Mouse (Mus musculus) lung, postnatal 14 days (tissue): Measurements from ENCODE around the gene Tbc1d16.

Experiments used
- DNase-seq: peaks from one replicate; pipeline ENCODE4 v3.0.0; 2021

The Tbc1d16 gene

GRCm38 (mm10) chr11:119235596-119235995, 7.3 kb upstream of the Tbc1d16 start:
- peak; percentile 78 for DNase-seq

DNA sequence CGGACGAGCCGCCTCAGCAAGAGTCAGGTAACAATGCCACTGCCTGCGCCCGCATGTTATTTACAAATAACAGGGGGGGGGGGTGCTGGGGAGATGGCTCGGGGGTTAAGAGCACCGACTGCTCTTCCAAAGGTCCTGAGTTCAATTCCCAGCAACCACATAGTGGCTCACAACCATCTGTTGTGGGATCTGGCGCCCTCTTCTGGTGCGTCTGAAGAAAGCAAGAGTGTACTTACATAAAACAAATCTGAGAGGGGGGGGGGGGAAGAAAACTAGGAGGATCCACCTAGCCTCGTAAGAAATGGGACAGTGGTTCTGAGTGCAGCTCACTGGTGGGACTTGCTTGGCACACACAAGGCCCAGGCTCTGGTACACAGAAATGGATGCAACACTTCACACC, 6.5 kb upstream of the Tbc1d16 start:
- no peak for DNase-seq

DNA sequence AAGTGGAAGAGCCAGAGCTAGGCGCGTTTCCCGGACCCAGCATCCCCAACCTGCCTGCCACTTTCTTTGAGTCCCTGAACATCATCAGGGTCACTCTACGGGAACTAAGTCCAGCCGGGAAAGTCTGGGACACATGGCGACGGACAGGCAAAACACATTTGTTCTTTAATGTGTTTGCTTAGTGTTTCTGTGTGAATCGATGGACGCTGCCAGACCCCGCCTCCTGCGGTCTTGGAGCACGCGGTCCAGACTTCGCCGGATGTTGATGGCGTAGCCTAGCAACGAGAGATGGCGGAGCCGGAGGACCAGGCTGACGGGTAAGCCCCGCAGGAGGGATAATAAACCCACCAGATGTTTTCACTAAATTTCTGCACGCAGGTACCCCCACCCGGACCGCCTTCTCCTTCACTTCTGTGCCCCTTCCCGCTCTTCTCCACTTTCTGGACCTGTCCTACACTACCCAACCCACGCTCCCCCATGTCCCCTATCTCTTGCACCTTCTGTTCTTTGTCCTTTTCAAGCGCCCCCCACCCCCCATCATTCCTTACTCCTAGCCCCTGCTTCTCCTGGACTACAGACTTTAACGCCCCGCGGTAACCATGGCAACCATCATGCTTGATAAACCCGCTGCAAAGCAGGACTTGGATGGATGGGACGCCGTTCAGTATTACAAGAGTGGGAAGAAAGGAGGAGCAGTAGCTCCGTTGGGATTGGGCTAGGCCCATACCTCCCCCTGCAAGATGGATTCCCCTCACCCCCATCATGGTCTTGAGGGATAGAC, 737 bp upstream of the Tbc1d16 start:
- peak; percentile 75 for DNase-seq

- DNase-seq, result no peak
Measured at GRCm38 (mm10) chr11:119227591-119227990, 708 bp downstream of the Tbc1d16 start.

DNA sequence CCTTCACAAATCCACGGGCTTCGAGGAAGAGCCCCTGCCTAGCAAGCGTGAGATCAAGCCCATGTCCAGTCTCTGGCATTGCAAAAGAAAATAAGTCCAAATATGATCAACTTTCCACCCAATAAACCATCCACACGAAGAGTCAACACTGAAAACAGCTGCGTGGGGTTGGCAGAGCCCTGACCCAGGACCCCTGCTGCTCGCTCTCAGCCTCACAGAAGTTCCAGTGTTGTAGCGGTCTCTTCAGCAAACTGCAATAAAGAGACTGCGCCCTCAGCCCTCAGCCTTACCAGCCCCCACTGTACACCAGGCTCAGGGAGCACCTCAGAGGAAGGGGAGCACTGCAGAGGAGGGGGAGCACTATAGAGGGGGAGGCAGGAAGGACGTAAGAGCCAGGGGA, 2.7 kb downstream of the Tbc1d16 start:
- DNase-seq, result no peak

DNA sequence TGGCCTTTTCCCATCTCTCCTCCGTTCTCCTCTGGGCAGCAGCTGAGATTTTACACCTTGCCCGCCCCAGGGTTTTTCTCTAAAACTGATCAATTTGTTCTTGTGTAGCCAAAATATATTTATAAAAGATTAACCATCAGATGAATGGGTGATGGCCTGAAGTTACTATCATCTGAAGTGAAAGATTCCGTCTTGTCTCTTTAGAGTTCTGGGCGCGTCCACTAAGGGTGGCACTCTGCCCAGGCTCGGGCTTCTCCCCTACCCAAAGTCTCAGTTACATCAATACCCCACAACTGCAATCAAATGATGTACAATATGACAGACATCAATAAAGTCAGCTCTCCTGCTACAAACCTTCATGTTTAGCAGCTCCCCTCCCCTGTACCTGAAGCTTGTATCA, 3.4 kb downstream of the Tbc1d16 start:
- no peak for DNase-seq

DNA sequence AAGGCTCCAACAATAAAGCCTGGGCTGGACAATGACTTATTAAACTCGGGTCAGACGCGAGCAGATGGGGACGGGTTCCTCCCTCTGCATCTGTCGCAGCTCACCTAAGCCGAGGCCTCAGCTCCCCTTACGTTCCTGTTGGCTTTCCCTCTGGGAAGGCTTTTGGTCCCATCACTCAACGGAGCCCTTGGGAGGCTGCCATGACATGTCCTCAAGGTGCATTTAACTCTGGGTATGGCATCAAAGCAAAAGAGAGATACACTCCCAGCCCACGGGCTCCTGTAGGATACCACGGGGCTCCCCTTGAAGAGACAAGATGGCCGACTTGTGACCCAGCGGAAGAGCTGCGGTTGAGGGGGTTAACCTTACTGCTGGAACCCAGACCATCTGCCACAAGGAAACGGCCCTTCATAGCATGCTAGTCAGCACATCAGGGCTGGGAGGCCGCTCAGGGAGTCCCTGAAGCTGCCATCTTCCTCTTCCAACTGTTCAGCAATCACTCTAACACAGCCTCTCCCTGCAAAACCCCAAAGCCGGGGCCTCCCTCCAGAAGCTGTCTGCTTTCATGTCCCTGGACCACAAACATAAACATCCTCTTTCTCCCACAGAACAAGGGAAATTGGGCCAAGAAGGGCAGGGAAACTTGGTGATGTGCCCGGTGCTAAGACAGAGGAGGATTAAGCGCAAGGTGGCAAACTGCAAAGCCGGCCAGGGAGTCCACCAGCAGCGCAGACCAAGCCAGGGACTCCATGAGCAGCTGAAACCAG, 5.0 kb downstream of the Tbc1d16 start:
- DNase-seq, result peak; percentile 75

GRCm38 (mm10) chr11:119221812-119222510, 6.3 kb downstream of the Tbc1d16 start:
- DNase-seq, result no peak

DNA sequence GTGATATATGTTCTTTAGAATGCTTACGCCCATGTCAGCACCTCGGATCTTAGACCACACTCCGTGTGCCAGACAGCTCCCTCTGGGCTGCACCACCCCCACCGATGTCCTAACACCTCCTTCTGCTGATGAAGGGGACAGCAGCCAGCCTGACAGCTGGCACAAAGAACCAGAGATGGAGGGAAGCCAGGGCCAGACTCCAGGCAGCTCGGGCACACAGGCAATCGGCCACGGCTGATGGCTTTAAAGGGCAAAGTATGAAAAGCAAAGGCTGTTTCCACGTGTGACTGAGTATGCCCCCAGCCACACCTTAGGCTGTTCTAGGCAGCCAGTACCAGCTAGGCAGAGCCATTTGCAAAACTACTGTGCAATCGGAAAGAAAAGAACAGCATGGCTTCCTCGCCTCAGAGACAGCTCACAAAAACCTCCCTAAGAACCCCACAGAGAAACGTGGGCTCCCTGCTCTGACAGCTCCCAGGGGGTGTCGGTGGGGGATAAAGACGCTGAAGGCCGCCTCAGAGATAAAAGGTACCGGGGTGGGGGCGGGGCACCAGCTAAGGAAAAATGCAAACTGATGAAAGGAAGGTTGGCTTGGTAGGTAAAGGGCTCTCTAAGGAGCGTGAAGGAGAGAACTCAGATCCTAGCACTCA, 8.4 kb downstream of the Tbc1d16 start:
- DNase-seq, result no peak

DNA sequence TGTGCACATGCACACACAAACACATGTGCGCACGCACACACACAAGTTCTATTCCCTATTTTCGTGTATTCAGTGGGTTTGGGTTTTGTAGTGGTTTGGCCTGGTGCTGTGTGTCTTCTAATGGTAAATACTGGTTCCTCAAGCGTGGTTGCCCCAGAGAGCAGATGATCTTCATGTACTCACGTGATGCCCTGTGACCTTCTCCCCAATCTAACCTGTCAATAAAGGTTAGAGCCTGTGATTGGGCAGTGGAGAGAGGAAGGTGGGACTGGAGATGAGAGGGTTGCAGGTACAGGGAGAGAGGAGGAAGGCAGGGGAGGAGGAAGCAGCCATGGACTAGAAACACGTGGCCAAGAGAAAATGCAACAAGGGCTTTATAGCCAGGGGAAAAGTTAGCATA, 10.4 kb downstream of the Tbc1d16 start:
- no peak for DNase-seq

DNA sequence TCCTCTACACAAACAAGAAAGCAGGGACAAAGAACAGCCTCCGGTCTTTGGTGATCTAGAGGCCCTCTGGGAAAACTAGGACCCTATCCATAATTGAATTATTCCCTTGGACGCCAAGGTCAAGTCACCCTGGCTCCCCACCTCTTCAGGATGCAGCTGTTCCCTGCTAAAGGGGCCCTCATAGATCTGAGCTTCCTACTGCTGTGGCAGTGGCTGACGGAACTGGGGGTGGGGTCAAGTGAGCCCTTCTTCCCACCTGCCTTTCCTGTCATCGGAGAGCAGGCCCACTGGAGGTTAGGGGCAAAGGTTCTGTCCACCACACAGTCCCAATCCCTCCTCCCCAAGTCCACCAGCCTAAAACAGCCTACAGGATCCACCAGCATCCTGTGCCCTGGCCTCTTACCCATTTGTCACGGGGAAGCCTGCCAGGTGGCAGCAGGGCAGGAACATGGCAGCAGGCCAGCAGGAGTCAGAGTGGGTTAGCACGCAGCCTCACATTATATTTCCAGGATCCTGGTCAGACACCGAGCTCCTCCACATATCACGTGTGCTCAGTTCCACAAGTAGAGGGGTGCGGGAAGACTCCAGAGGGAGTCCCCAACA, 12.3 kb downstream of the Tbc1d16 start:
- peak; percentile 73 for DNase-seq

GRCm38 (mm10) chr11:119215038-119215904, 13.0 kb downstream of the Tbc1d16 start:
- peak; percentile 63 for DNase-seq

- DNase-seq, result no peak
Measured at GRCm38 (mm10) chr11:119213166-119213885, 15.0 kb downstream of the Tbc1d16 start.

- DNase-seq, result no peak
Measured at GRCm38 (mm10) chr11:119211604-119212309, 16.5 kb downstream of the Tbc1d16 start.

GRCm38 (mm10) chr11:119210321-119211100, 17.8 kb downstream of the Tbc1d16 start:
- peak; percentile 79 for DNase-seq

DNA sequence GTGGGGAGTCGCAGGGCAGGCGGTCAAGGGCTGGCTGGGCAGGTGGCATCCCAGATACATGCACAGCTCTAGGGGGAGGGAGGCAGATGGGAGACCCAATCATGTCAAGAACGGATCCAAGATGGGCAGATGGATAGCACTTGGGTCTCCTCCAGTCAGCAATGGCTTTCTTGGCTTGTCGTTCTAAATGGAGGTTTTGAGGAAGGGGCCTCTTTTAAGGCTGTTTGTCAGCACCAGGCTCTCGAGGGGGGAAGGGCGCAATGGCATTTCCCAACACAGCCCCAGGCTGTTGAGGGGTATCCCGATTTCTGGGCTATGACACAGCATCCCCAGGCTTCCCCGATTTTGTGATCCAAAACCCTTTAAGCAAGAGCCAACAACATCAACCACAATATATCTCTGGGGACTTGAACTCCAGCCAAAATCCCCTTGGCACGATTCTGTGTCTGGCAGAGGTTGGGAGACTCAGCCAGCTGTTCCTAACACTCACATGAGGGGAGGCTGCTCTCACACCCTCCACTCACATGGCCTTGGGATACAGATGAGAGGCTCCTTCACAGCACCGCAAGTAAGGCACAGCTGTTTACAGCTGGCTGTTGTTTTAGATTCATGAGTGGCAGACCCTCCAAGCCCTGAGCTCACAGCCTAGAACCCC, 18.8 kb downstream of the Tbc1d16 start:
- DNase-seq, result peak; percentile 73

- no peak for DNase-seq
Measured at GRCm38 (mm10) chr11:119208870-119209370, 19.4 kb downstream of the Tbc1d16 start.

- DNase-seq, result no peak
Measured at GRCm38 (mm10) chr11:119207986-119208385, 20.3 kb downstream of the Tbc1d16 start.

GRCm38 (mm10) chr11:119206562-119206961, 21.7 kb downstream of the Tbc1d16 start:
- DNase-seq, result peak; percentile 84
